Mouse (Mus musculus) hindbrain, embryonic 15.5 days (tissue): Measurements from ENCODE around the gene Slain2. TPM values are rescaled to one million over a fixed set of nuclear protein-coding genes. Genes with fewer than 3 reads are reported as not detected.
"Not testable (repeated sequence)": the region's sequence is repeated elsewhere in the genome, so short reads cannot be mapped to it uniquely, and the experiment has no call there.

Experiments used
- ATAC-seq: fragments of 200-750 bp; cut with Nextera tagmentation; 2 replicates; pipeline ENCODE4 v1.8.0; 2017; ENCODE audit warnings: low read depth, moderate number of reproducible peaks, moderate TSS enrichment; ENCODE audit not compliant: low FRiP score
- H3K27ac ChIP-seq: fragments of 300-500 bp; sonication (generic); replicated peaks from 2 replicates; pipeline ENCODE4 v1.5.1; 2015; ENCODE audit warnings: mild to moderate bottlenecking, inconsistent platforms
- H3K27me3 ChIP-seq: fragments of 300-500 bp; sonication (generic); 2 replicates; pipeline ENCODE4 v1.6.1; 2015; ENCODE audit warnings: control low read depth, inconsistent platforms
- H3K36me3 ChIP-seq: fragments of 300-500 bp; sonication (generic); 2 replicates; pipeline ENCODE4 v1.6.1; 2015; ENCODE audit warnings: control low read depth, inconsistent platforms
- H3K4me1 ChIP-seq: fragments of 300-500 bp; sonication (generic); replicated peaks from 2 replicates; pipeline ENCODE4 v1.6.1; 2015; ENCODE audit warnings: control low read depth, inconsistent platforms
- H3K4me2 ChIP-seq: fragments of 300-500 bp; sonication (generic); 2 replicates; pipeline ENCODE4 v1.6.1; 2015; ENCODE audit warnings: moderate library complexity, mild to moderate bottlenecking, inconsistent platforms
- H3K4me3 ChIP-seq: fragments of 300-500 bp; sonication (generic); 2 replicates; pipeline ENCODE4 v1.5.1; 2015; ENCODE audit warnings: mild to moderate bottlenecking, inconsistent platforms
- H3K9ac ChIP-seq: fragments of 300-500 bp; sonication (generic); 2 replicates; pipeline ENCODE4 v1.6.1; 2015; ENCODE audit warnings: inconsistent platforms
- H3K9me3 ChIP-seq: fragments of 300-500 bp; sonication (generic); 2 replicates; pipeline ENCODE4 v1.6.1; 2016; ENCODE audit warnings: control low read depth, inconsistent platforms
- WGBS: fragments of 180-500 bp; shearing (Covaris S2); methylation state at CpG from one replicate; pipeline ENCODE4 v1.1.7; 2015; 5-methylcytosine and 5-hydroxymethylcytosine counted together
- polyA plus RNA-seq: library from polyadenylated mRNA; unstranded; fragments of >200 nt; fragmentation: Nextera tagmentation; extraction: Ambion mirVana; gene quantifications from 2 replicates; pipeline ENCODE4 v1.2.1, GENCODE M21; 2015

The Slain2 gene
- polyA plus RNA-seq, 1 experiment from 2014 or later = 16.0 TPM

DNA sequence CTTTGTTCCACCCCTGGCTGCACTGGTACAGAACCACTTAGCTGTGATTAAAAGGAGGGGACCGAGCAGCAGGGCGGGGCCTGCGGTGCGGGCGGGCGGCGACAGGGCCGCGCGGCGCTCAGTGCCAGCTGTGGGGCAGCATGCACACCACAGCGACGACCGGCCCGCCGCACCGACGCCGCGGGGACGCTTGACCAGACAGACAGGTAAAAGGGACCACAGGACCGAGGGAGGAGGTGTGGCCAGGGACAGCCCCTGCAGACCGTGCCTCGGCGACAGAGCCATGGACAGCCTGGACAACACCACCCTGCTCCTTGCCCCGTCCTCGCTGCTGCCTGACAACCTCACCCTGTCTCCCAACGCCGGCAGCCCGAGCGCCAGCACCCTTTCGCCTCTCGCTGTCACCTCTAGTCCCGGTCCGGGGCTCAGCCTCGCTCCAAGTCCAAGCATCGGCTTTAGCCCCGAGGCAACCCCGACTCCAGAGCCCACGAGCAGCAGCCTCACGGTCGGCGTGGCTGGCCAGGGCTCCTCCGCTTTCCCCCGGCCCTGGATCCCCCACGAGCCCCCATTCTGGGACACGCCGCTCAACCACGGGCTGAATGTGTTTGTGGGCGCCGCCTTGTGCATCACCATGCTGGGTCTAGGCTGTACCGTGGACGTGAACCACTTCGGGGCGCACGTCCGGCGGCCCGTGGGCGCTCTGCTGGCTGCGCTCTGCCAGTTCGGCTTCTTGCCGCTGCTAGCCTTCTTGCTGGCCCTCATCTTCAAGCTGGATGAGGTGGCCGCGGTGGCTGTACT is 92.9 kb downstream of the Slain2 start, which contains the start of gene Slc10a4:
Slc10a4 (plus strand) TSS at position 100 of the 798 bp plus-strand sequence.
- H3K36me3 ChIP-seq = no peaks in the 10 kb centered on the region
- H3K9ac ChIP-seq = peak within 1 kb of the TSS; percentile 35
- peak; percentile 82 for ATAC-seq
- H3K27me3 ChIP-seq = peaks cover 5% of the 10 kb centered on the region; the same call in 1 of the 2 replicates
- peak within 1 kb of the TSS; percentile 65 for H3K4me2 ChIP-seq
- H3K4me3 ChIP-seq = peak within 1 kb of the TSS; percentile 48
- H3K4me1 ChIP-seq = peaks cover 8% of the 10 kb centered on the region; the same call in 1 of the 2 replicates
- H3K27ac ChIP-seq = no peak within 1 kb of the TSS
- H3K9me3 ChIP-seq = no peaks in the 10 kb centered on the region
- 5% methylated on average over 65 of the region's 65 CpGs for WGBS

DNA sequence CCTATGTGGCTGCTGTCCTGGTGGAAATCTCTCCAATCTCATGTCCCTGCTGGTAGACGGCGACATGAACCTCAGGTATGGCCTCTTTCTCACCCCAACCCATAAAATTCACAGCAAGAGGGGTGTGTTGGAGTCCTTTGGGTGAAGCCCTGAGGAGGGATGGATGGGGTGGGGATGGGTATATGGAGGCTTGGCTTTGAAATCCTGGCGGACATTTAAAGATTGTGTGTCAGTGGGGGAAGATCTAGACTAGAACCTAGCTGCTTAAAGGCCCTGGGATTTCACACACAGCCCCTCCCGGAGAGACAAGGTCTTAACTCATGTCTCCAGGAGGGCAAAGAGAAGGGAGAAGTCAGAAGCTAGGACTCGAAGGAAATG is 93.5 kb downstream of the Slain2 start:
- Histone ChIP-seq H3K36me3 (no peaks in the 10 kb centered on the region), H3K4me2 (peak overlapping the region; percentile 65), H3K9me3 (no peaks in the 10 kb centered on the region), H3K27me3 (peaks cover 5% of the 10 kb centered on the region; the same call in 1 of the 2 replicates), H3K27ac (no peak overlapping the region), H3K4me3 (peak overlapping the region; percentile 48), H3K4me1 (peaks cover 8% of the 10 kb centered on the region; the same call in 1 of the 2 replicates), H3K9ac (no peak overlapping the region)
- no peak for ATAC-seq
- WGBS = 47% methylated on average over 5 of the region's 5 CpGs

DNA sequence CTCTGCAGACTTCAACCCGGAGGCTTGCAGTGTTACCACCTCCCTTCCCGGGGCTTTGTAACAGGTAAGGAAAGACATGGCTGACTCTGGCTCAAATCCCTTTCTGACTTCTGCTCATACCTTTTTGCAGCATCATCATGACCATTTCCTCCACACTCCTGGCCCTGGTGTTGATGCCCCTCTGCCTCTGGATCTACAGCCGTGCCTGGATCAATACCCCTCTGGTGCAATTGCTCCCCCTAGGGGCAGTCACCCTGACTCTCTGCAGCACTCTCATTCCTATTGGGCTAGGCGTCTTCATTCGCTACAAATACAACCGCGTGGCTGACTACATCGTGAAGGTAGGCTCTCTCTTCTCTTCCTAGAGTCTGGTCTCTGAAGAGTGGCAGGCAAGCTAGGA is 94.1 kb downstream of the Slain2 start:
- not testable (repeated sequence) for H3K27me3 ChIP-seq, H3K36me3 ChIP-seq, H3K9ac ChIP-seq, H3K9me3 ChIP-seq, ATAC-seq, H3K4me3 ChIP-seq, H3K4me1 ChIP-seq, H3K4me2 ChIP-seq, H3K27ac ChIP-seq
- WGBS = 34% methylated on average over 8 of the region's 8 CpGs

DNA sequence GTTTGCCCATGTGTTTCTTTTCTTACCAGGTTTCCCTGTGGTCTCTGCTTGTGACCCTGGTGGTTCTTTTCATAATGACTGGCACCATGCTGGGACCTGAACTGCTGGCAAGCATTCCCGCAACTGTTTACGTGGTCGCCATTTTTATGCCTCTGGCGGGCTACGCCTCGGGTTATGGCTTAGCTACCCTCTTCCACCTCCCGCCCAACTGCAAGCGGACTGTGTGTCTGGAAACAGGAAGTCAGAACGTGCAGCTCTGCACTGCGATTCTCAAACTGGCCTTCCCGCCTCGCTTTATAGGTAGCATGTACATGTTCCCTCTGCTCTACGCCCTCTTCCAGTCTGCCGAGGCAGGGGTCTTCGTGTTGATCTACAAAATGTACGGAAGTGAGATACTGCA is 97.7 kb downstream of the Slain2 start:
- 90% methylated on average over 16 of the region's 16 CpGs for WGBS
- peaks cover 13% of the 10 kb centered on the region; the same call in 1 of the 2 replicates for H3K4me1 ChIP-seq
- not testable (repeated sequence) for H3K4me3 ChIP-seq, H3K27me3 ChIP-seq, H3K27ac ChIP-seq, H3K36me3 ChIP-seq, H3K9me3 ChIP-seq, H3K9ac ChIP-seq, ATAC-seq, H3K4me2 ChIP-seq

DNA sequence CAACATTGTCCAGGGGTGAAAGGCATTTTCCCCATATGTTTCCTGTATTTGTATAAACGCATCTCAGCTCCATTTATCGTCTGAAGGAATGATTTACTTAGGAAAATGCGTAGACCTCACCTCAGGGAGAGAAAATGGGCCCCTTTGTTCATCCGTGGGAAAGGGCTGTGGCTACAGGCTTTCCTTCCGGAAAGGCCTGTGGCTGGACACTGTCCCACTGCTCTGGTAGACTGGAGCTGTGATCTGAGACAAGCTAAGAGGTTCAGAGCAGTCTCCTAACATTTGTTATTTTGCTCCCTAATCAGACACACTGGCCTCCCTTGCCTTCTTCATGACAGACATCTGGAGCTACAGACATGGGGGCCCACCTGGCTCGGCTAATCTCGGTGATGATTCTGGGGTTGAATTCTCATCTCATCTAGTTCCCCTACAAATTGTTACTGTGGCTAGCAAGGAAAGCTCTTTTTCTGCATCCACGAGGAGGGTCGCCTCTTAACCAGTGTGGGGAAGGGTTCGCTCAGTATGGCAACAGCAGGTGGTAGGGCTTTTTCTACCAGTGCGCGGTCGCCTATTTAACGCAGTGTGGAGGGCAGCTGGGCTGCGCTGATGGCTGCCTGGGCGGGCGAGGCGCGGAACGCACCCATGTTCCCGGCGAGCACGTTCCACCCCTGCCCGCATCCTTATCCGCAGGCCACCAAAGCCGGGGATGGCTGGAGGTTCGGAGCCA is 98.9 kb downstream of the Slain2 start:
- Histone ChIP-seq H3K4me2 (peak overlapping the region; percentile 68), H3K4me3 (peak overlapping the region; percentile 38)
- not testable (repeated sequence) for H3K36me3 ChIP-seq, H3K27me3 ChIP-seq, H3K4me1 ChIP-seq, H3K9me3 ChIP-seq, H3K27ac ChIP-seq, H3K9ac ChIP-seq
- peak; percentile 65 for ATAC-seq
- 23% methylated on average over 25 of the region's 27 CpGs for WGBS

DNA sequence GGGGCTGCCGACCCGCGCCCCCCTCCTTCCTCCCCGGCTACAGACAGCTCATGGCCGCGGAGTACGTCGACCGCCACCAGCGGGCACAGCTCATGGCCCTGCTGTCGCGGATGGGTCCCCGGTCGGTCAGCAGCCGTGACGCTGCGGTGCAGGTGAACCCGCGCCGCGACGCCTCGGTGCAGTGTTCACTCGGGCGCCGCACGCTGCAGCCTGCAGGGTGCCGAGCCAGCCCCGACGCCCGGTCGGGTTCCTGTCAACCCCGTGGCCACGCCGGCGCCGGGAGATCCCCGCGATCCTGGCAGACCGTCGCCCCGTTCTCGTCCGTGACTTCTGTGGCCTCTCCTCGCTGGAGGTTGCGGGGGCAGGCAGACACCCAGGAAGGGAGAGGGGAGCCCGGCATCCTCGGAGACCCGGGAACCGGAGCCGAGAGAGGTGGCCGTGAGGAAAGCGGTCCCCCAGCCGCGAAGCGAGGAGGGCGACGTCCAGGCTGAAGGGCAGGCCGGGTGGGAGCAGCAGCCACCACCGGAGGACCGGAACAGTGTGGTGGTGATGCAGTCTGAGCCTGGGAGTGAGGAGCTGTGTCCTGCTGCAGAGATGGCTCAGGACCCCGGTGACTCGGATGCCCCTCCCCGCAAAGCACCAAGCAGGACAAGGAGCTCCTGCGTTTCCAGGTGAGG is 99.6 kb downstream of the Slain2 start:
- H3K36me3 ChIP-seq = not testable (repeated sequence)
- WGBS = under 1% methylated on average over 53 of the region's 65 CpGs

DNA sequence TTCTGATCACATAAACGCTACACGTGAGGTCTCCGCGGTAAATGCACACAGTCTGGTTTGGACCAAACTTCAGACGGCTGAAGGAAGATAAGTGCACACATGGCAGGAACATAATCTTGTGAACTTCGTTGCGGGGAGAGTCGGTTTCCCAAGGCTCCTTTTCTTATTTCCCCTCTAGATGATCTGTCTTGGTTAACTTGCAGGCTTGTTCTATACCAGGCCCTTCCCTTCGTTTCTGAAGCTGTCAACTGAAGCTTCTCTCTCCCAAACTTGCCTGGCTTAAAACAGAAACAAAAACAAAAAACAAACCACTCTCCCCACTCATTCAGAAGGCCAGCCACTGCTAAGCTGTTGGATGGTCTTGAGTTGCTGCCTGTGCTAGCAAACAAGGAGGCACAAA is 100.6 kb downstream of the Slain2 start:
- Histone ChIP-seq H3K9ac (no peak overlapping the region), H3K4me3 (no peak overlapping the region), H3K4me1 (0 out of 2 replicates have a peak, but pooled peaks cover 8% of the 10 kb centered on the region), H3K27me3 (0 out of 2 replicates have a peak, but pooled peaks cover 6% of the 10 kb centered on the region), H3K36me3 (no peaks in the 10 kb centered on the region), H3K9me3 (no peaks in the 10 kb centered on the region), H3K27ac (no peak overlapping the region), H3K4me2 (no peak overlapping the region)
- WGBS = 40% methylated on average over 9 of the region's 9 CpGs
- no peak for ATAC-seq

More for the DNA sequence above, 99.6 kb downstream of the Slain2 start:
- peak overlapping the region; percentile 68 for H3K4me2 ChIP-seq
- H3K4me1 ChIP-seq, H3K27ac ChIP-seq, H3K27me3 ChIP-seq, H3K9me3 ChIP-seq: not testable (repeated sequence)
- H3K4me3 ChIP-seq = peak overlapping the region; percentile 38
- peak overlapping the region; percentile 13; the same call in 1 of the 2 replicates for H3K9ac ChIP-seq
- ATAC-seq = peak; percentile 65

DNA sequence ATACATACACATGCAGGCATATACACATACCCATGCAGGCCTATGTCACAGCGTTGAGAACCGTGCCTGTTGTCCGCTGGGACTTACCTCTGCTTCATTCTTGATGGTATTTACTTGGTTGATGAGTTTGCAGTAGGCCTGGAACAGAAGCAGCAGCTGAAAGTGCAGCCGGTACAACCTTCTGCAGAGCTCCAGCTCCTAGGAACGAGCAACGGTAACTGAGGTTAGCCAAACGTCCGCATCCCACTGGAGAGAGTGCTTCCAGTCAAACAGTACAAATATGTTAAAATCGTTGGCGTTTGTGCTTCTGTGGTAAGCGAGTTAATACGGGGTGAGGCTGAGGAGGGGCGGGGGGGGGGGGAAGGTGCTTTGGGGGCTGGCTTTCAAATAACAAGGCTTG is 109.7 kb downstream of the Slain2 start:
- no peak overlapping the region for H3K4me3 ChIP-seq
- no peaks in the 10 kb centered on the region for H3K9me3 ChIP-seq
- H3K4me2 ChIP-seq = no peak overlapping the region
- H3K9ac ChIP-seq = no peak overlapping the region
- no peaks in the 10 kb centered on the region for H3K4me1 ChIP-seq
- 94% methylated on average over 13 of the region's 13 CpGs for WGBS
- ATAC-seq = no peak
- H3K27me3 ChIP-seq = no peaks in the 10 kb centered on the region
- H3K27ac ChIP-seq = no peak overlapping the region
- peaks cover 32% of the 10 kb centered on the region for H3K36me3 ChIP-seq

Other genes with a start within 250 kb of the Slain2 start
- 0.16 and 0.17 TPM in 2 replicates for gene Txk, start 161.5 kb upstream of the Slain2 start, polyA plus RNA-seq
- gene Tec, start 45.8 kb upstream of the Slain2 start, polyA plus RNA-seq = 8.3 and 8.8 TPM in 2 replicates
- not detected in 2 replicates for gene Gm10135, start 60.4 kb downstream of the Slain2 start, polyA plus RNA-seq
- 29.3 and 36.2 TPM in 2 replicates for gene Slc10a4, start 92.6 kb downstream of the Slain2 start, polyA plus RNA-seq